Mouse (Mus musculus) midbrain, embryonic 16.5 days (tissue): ENCODE measurements around the gene Itgb3. TPM values are rescaled to one million over a fixed set of nuclear protein-coding genes. Genes with fewer than 3 reads are reported as not detected.

Source experiments
- ATAC-seq: fragments of 200-750 bp; cut with Nextera tagmentation; 2 replicates; pipeline ENCODE4 v1.8.0; 2017; ENCODE audit warnings: moderate TSS enrichment
- H3K27ac ChIP-seq: fragments of 300-500 bp; sonication (generic); 2 replicates; pipeline ENCODE4 v1.5.1; 2014; ENCODE audit warnings: mild to moderate bottlenecking, low read length, mixed read lengths
- H3K27me3 ChIP-seq: fragments of 300-500 bp; sonication (generic); 2 replicates; pipeline ENCODE4 v1.6.1; 2014; ENCODE audit warnings: low read depth, low read length, mixed read lengths; ENCODE audit not compliant: control insufficient read depth, insufficient read depth
- H3K36me3 ChIP-seq: fragments of 300-500 bp; sonication (generic); 2 replicates; pipeline ENCODE4 v1.6.1; 2014; ENCODE audit warnings: mild to moderate bottlenecking, low read length, moderate library complexity, mixed read lengths; ENCODE audit not compliant: control insufficient read depth, insufficient read depth
- H3K4me1 ChIP-seq: fragments of 300-500 bp; sonication (generic); 2 replicates; pipeline ENCODE4 v1.6.1; 2014; ENCODE audit warnings: mild to moderate bottlenecking, low read length, mixed read lengths; ENCODE audit not compliant: control insufficient read depth, insufficient read depth
- H3K4me2 ChIP-seq: fragments of 300-500 bp; sonication (generic); 2 replicates; pipeline ENCODE4 v1.6.1; 2014; ENCODE audit warnings: mild to moderate bottlenecking, low read length, mixed read lengths
- H3K4me3 ChIP-seq: fragments of 300-500 bp; sonication (generic); 2 replicates; pipeline ENCODE4 v1.5.1; 2014; ENCODE audit warnings: low read depth, mild to moderate bottlenecking, low read length, moderate library complexity, mixed read lengths
- H3K9ac ChIP-seq: fragments of 300-500 bp; sonication (generic); 2 replicates; pipeline ENCODE4 v1.6.1; 2014; ENCODE audit warnings: low read depth, low read length, mixed read lengths
- H3K9me3 ChIP-seq: fragments of 300-500 bp; sonication (generic); replicated peaks from 2 replicates; pipeline ENCODE4 v1.6.1; 2014; ENCODE audit warnings: mild to moderate bottlenecking, low read length, mixed read lengths; ENCODE audit not compliant: control insufficient read depth, poor library complexity, severe bottlenecking
- WGBS: fragments of 180-500 bp; shearing (Covaris S2); extraction: QIAGEN DNeasy Blood & Tissue Kit; methylation state at CpG from one replicate; pipeline ENCODE4 v1.1.7; 2014; 5-methylcytosine and 5-hydroxymethylcytosine counted together
- polyA plus RNA-seq: library from polyadenylated mRNA; unstranded; fragments of >200 nt; fragmentation: Nextera tagmentation; extraction: Ambion mirVana; gene quantifications from 2 replicates; pipeline ENCODE4 v1.2.1, GENCODE M21; 2015

Itgb3 gene
- polyA plus RNA-seq, 1 experiment from 2014 or later = 0.99 TPM

GRCm38 (mm10) chr11:104624791-104625391 is 17.1 kb downstream of the Itgb3 start:
- Histone ChIP-seq H3K4me2 (no peak overlapping the region), H3K27ac (no peak overlapping the region), H3K9ac (no peak overlapping the region), H3K4me1 (no peaks in the 10 kb centered on the region), H3K36me3 (no peaks in the 10 kb centered on the region), H3K9me3 (no peaks in the 10 kb centered on the region), H3K27me3 (no peaks in the 10 kb centered on the region), H3K4me3 (no peak overlapping the region)
- ATAC-seq = no peak
- WGBS = 54% methylated on average over 6 of the region's 6 CpGs

- no peak overlapping the region for H3K27ac ChIP-seq
- no peak overlapping the region for H3K9ac ChIP-seq
- no peaks in the 10 kb centered on the region for H3K27me3 ChIP-seq
- H3K4me2 ChIP-seq = no peak overlapping the region
- no peaks in the 10 kb centered on the region for H3K36me3 ChIP-seq
- no peak overlapping the region for H3K4me3 ChIP-seq
- H3K4me1 ChIP-seq = no peaks in the 10 kb centered on the region
- H3K9me3 ChIP-seq = no peaks in the 10 kb centered on the region
- WGBS = 47% methylated on average over 12 of the region's 12 CpGs
- ATAC-seq = no peak
These were observed 17.9 kb downstream of the Itgb3 start for GRCm38 (mm10) chr11:104625453-104626402.

- no peaks in the 10 kb centered on the region for H3K36me3 ChIP-seq
- H3K4me2 ChIP-seq = no peak overlapping the region
- H3K9me3 ChIP-seq = no peaks in the 10 kb centered on the region
- no peak overlapping the region for H3K9ac ChIP-seq
- no peak for ATAC-seq
- H3K4me1 ChIP-seq = no peaks in the 10 kb centered on the region
- H3K27me3 ChIP-seq = no peaks in the 10 kb centered on the region
- H3K27ac ChIP-seq = no peak overlapping the region
- H3K4me3 ChIP-seq = no peak overlapping the region
These were observed 18.8 kb downstream of the Itgb3 start for GRCm38 (mm10) chr11:104626635-104627034.

GRCm38 (mm10) chr11:104627616-104628301 is 20.0 kb downstream of the Itgb3 start:
- Histone ChIP-seq H3K27ac (no peak overlapping the region), H3K27me3 (no peaks in the 10 kb centered on the region), H3K9me3 (no peaks in the 10 kb centered on the region), H3K4me2 (no peak overlapping the region), H3K4me3 (no peak overlapping the region), H3K36me3 (no peaks in the 10 kb centered on the region), H3K4me1 (no peaks in the 10 kb centered on the region), H3K9ac (no peak overlapping the region)
- 39% methylated on average over 11 of the region's 11 CpGs for WGBS
- ATAC-seq = no peak

- no peak for ATAC-seq
- 91% methylated on average over 5 of the region's 5 CpGs for WGBS
These were observed 20.8 kb downstream of the Itgb3 start for GRCm38 (mm10) chr11:104628566-104628965.

GRCm38 (mm10) chr11:104630185-104630835 is 22.5 kb downstream of the Itgb3 start:
- no peak overlapping the region for H3K27ac ChIP-seq
- H3K9me3 ChIP-seq = no peaks in the 10 kb centered on the region
- no peak overlapping the region for H3K4me3 ChIP-seq
- H3K4me1 ChIP-seq = no peaks in the 10 kb centered on the region
- 81% methylated on average over 7 of the region's 7 CpGs for WGBS
- no peak overlapping the region for H3K9ac ChIP-seq
- H3K36me3 ChIP-seq = no peaks in the 10 kb centered on the region
- no peak for ATAC-seq
- no peak overlapping the region for H3K4me2 ChIP-seq
- no peaks in the 10 kb centered on the region for H3K27me3 ChIP-seq

More at GRCm38 (mm10) chr11:104628566-104628965, 20.8 kb downstream of the Itgb3 start:
- Histone ChIP-seq H3K36me3 (no peaks in the 10 kb centered on the region), H3K4me2 (no peak overlapping the region), H3K9ac (no peak overlapping the region), H3K27me3 (no peaks in the 10 kb centered on the region), H3K9me3 (no peaks in the 10 kb centered on the region), H3K4me3 (no peak overlapping the region), H3K4me1 (no peaks in the 10 kb centered on the region), H3K27ac (no peak overlapping the region)

GRCm38 (mm10) chr11:104631306-104631705 is 23.5 kb downstream of the Itgb3 start:
- ATAC-seq = no peak
- Histone ChIP-seq H3K4me1 (no peaks in the 10 kb centered on the region), H3K4me3 (no peak overlapping the region), H3K27me3 (no peaks in the 10 kb centered on the region), H3K36me3 (no peaks in the 10 kb centered on the region), H3K9me3 (no peaks in the 10 kb centered on the region), H3K27ac (no peak overlapping the region), H3K9ac (no peak overlapping the region), H3K4me2 (no peak overlapping the region)
- 81% methylated on average over 1 of the region's 1 CpGs for WGBS

- Histone ChIP-seq H3K27ac (no peak overlapping the region), H3K4me2 (no peak overlapping the region), H3K4me1 (no peaks in the 10 kb centered on the region), H3K9ac (no peak overlapping the region), H3K4me3 (no peak overlapping the region), H3K9me3 (no peaks in the 10 kb centered on the region), H3K27me3 (no peaks in the 10 kb centered on the region), H3K36me3 (no peaks in the 10 kb centered on the region)
- ATAC-seq = no peak
- 94% methylated on average over 14 of the region's 14 CpGs for WGBS
These were observed 29.2 kb downstream of the Itgb3 start for GRCm38 (mm10) chr11:104637010-104637409.
